ENCODE assay signal across 10 mouse cellular contexts in the genomic region with DNA sequence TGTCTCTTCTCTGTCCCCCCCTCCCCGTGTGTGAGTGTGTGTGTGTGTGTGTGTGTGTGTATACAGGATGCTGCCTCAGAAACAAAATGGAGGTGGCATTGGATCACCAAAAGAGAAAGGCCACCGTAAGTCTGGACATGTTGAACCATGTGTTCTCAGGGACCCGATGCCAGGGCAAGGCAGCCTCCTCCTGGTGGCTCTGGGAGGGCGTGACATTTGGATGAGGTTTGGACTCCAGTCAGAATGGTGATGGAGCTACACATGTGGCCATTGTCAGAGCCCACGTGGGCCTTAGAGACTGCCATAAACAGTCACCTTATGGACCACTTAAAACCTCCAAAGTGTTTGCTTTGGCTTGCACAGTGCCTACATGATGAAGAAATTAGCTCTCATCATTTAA.
DNase-seq lines count a peak whose midpoint lies in the region; ATAC-seq and TF ChIP-seq lines count a peak whose summit lies in the region.
"Had no signal": no experiment of that assay in that cellular context is flagged by ENCODE, and none has a peak within 500 bp of the region (broad histone marks: within the 10 kb centered on the region; RNA-seq: fewer than 3 reads in every experiment).

No protein-coding gene starts in this region.

- TF ChIP-seq EP300 in liver, postnatal 0 days (IDR thresholded peaks at IDR 0.05; ENCODE audit: low read depth) = no peak

- no peaks in the 10 kb centered on the region for H3K9me3 ChIP-seq in heart, embryonic 12.5 days (replicated peaks)
- H3K9me3 ChIP-seq in liver, postnatal 0 days (ENCODE audit: low read length) = no peaks in the 10 kb centered on the region
- no peaks in the 10 kb centered on the region for H3K9me3 ChIP-seq in embryonic facial prominence, embryonic 15.5 days (replicated peaks)

- ATAC-seq in heart, embryonic 12.5 days (ENCODE audit: insufficient number of reproducible peaks, low FRiP score) = no peak
- no peak for ATAC-seq in liver, postnatal 0 days
- no peak for ATAC-seq in embryonic facial prominence, embryonic 15.5 days (ENCODE audit: insufficient number of reproducible peaks, low FRiP score, low TSS enrichment, low read depth)
- ATAC-seq: CD4-positive, CD25-positive, alpha-beta regulatory T cell, adult 4 months had no signal

- H3K36me3 ChIP-seq in heart, embryonic 12.5 days = no peaks in the 10 kb centered on the region
- no peaks in the 10 kb centered on the region for H3K36me3 ChIP-seq in liver, postnatal 0 days (replicated peaks; ENCODE audit: insufficient read depth, low read length)
- no peaks in the 10 kb centered on the region for H3K36me3 ChIP-seq in embryonic facial prominence, embryonic 15.5 days

- WGBS in heart, embryonic 12.5 days = 63% methylated on average over 5 of the region's 5 CpGs
- 70% methylated on average over 5 of the region's 5 CpGs for WGBS in liver, postnatal 0 days (ENCODE audit: insufficient replicate concordance)
- 65% methylated on average over 5 of the region's 5 CpGs for whole genome bisulfite sequencing in embryonic facial prominence, embryonic 15.5 days

- H3K4me3 ChIP-seq in heart, embryonic 12.5 days = no peak overlapping the region
- no peak overlapping the region for H3K4me3 ChIP-seq in liver, postnatal 0 days (ENCODE audit: low read depth, low read length)
- no peak overlapping the region for H3K4me3 ChIP-seq in embryonic facial prominence, embryonic 15.5 days (replicated peaks)

- H3K27me3 ChIP-seq in heart, embryonic 12.5 days (replicated peaks) = peaks cover 41% of the 10 kb centered on the region
- H3K27me3 ChIP-seq in liver, postnatal 0 days (ENCODE audit: insufficient read depth, low read length) = peaks cover 17% of the 10 kb centered on the region
- H3K27me3 ChIP-seq in embryonic facial prominence, embryonic 15.5 days = peaks cover 29% of the 10 kb centered on the region

- 0 out of 2 replicates have a peak, but pooled peaks have one; percentile 3 for TF ChIP-seq CTCF in liver, postnatal 0 days (IDR thresholded peaks at IDR 0.05; ENCODE audit: low read depth)

- H3K27ac ChIP-seq in heart, embryonic 12.5 days (ENCODE audit: poor library complexity, severe bottlenecking) = no peak overlapping the region
- no peak overlapping the region for H3K27ac ChIP-seq in liver, postnatal 0 days (ENCODE audit: low read depth)
- H3K27ac ChIP-seq in embryonic facial prominence, embryonic 15.5 days (replicated peaks) = no peak overlapping the region; the same call in 1 of the 2 replicates

- H3K4me1 ChIP-seq in heart, embryonic 12.5 days (replicated peaks) = peaks cover 41% of the 10 kb centered on the region
- no peaks in the 10 kb centered on the region for H3K4me1 ChIP-seq in liver, postnatal 0 days (ENCODE audit: insufficient read depth)
- peaks cover 13% of the 10 kb centered on the region for H3K4me1 ChIP-seq in embryonic facial prominence, embryonic 15.5 days

- intact Hi-C loops in heart, postnatal 36 days (cut with DNase I) = loop anchor here (2.0 kb wide), 1 partner anchor 75 kb away; no protein-coding TSS in a partner anchor

- no peak for DNase-seq in heart, postnatal 36 days
- no peak for DNase-seq in liver, postnatal 0 days
- no peak for DNase-seq in liver
- DNase-seq in lung, postnatal 10 days = peak; percentile 42
- no peak for DNase-seq in left cerebral cortex, adult 8-10 months (ENCODE audit: low spot score in 2 of 2)
- DNase-seq: kidney, adult 11 months; layer of hippocampus, postnatal 36 days had no signal

- peak overlapping the region; percentile 67; the same call in 1 of the 2 replicates for H3K4me2 ChIP-seq in heart, embryonic 12.5 days
- no peak overlapping the region for H3K4me2 ChIP-seq in liver, postnatal 0 days (ENCODE audit: low read depth, low read length)
- H3K4me2 ChIP-seq in embryonic facial prominence, embryonic 15.5 days (replicated peaks) = 0 out of 2 replicates have a peak overlapping the region, but pooled peaks have one; percentile 60

- no peak overlapping the region for H3K9ac ChIP-seq in heart, embryonic 12.5 days
- no peak overlapping the region for H3K9ac ChIP-seq in liver, postnatal 0 days (replicated peaks)
- no peak overlapping the region for H3K9ac ChIP-seq in embryonic facial prominence, embryonic 15.5 days
